Mouse (Mus musculus) lung, postnatal 36 days (tissue): ENCODE measurements around the gene Mief1.

Experiments used
- DNase-seq: peaks from one replicate; pipeline ENCODE4 v3.0.0; 2022; ENCODE audit warnings: mixed read lengths

Gene Mief1

DNA sequence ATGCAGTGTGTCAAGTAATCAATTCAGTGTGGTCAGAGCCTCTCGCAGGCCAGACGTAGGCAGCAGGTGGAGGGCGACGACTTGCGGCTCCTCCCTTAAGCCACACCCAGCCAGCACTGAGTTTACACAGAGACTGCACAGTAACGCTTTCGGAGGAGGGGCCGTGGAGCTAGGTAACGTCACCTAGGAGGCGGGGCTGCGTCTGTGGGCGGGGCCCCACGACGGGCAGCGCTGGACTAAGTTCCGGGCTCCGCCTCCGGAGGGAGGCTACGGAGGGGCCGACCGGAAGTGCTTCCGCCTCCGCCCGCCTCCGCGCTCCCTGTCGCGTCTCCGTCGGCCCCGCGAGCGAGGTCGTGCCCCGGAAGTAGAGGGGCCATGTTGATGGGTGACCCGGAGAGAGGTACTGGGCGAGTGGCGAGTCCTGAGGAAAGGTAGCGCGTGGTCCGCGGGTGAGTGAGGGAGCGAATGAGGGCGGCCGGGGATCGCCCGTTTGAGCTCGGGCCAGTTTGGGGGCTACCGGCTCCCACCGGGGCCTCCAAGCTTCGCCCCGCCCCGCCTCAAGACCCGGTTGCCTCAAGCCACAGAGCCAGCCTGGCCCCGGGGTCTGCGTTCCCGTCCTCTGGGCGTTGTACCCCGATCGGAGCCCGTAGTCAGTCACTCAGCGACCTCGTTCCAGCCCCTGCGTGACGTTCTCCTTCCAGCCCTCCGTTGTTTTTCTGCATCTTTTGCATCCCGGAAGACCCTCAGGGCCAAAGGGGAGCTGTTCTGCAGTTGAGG lies at the start of gene Mief1:
Gene Mief1, plus strand, starts transcription at position 286 of the 777 bp plus-strand sequence.
- DNase-seq = peak; percentile 99

DNA sequence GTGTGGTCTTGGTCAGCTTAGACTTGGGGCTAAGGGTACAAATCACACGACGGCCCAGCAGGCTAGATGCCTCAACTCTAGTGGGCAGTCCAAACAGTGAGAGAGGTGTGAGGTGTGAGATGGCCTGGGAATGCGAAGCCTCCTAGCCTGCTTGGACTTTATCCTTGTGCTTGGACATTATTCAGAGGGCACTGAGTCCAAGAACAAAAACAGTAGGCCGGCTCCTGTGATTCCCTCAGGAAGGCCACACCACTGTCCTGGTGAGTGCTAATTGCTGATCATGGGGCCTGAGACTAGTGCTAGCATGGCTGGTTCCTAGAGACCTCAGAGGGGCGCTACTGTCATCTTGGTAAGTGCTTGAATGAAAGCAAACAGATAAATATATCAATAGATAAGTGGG lies 44.9 kb upstream of the Mief1 start:
- DNase-seq = no peak

DNA sequence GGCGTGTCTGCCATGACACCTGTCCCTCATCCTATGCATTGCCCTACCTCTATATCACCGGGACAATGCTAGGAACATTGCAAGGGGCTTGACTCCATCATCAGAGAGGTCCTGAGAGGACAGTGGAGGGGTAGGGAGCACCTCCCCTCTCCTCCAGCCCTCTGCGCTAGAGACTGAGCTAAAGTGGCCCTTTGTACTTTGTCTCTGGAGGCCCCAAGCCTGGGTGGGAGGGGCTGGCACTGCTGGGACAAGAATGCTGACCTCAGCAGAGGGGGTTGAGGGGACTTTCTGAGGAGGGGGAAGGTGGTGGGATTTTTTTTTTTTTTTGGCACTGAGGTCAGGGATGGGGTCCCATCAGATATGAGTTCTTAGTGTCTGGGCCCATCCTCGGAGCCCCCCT lies 43.7 kb upstream of the Mief1 start:
- DNase-seq = no peak

DNA sequence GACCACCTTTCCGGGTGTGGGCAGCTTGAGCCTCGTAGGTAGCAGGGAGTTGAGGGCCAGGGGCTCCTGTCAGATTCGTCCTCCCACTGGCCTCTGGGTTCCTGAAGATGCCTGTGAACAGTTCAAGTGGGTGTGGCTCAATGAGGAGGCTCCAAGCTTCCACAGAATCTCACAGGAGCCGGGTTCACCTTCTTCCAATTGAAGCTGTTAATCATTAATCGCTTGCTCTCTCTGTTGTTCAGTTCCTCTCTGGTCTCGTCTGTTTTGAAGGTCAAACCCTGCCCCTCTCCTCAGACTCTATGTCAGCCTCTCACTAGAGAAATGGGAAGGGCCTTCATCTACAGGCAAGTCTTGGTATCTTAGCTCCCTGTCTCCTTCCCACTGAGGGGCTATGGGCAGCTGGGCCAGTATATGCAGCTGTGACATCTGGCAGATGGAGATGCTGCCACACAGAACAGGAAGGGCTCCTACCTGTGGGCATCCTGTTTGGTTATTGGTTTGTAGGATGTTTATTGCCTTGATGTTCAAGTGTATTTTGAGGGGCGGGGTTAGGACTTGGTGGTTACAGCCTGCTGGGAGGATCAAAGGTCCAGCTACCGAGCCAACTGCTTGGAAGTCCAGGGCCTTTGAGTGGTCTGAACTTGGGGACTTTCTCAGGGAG lies 42.1 kb upstream of the Mief1 start:
- DNase-seq = no peak

DNA sequence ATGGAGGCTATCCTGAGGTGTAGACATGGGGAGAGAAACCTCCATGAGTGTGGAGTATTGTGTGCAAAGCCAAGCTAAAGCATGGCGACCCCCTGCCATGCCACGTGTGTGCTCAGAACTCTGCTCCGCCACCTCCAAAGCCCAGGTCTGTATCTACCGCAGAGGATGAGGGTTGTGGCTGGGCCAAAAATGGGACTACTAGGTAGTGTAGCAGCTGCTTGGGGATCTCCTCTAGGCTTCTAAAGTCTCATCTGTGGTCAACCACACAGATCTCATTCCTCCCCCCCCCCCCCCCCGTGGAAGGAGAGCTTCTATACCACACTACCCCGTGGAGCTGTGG lies 41.6 kb upstream of the Mief1 start:
- no peak for DNase-seq

DNA sequence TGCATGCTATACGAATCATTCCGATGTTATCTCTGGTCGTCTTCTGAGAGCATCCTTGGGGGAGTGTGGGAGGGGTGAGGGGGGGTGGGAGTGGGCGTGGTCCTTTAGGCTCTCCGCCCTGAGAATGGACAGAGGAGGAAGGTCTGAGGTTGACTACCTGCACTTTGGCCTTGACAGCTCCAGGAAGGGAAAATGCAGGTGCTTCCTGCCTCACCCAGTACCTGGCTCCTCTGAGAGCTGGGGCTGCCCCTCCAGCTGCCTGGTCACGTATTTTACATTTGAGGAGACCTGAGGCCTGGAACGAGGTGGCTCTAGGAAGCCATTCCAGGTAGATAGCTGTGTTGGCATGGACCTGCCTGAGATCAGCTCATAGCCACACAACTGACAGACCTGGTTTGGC lies 41.0 kb upstream of the Mief1 start:
- no peak for DNase-seq

DNA sequence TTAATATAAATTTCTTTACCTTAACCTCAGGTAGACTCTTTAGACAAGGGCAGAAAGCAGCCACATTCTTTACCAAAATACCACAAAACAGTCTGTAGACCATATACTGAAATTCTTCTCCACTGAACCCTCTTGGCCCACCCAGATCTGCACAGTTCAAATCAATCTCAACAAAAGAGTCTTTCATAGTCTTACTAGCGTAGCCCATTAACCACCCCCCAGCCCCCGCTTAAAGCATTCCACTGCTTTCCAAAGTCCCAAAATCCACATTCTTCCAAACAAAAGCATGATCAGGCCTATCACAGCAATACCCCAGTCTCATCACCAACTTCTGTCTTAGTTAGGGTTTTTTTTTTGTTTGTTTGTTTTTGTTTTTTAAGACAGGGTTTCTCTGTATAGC lies 34.3 kb upstream of the Mief1 start:
- no peak for DNase-seq

DNA sequence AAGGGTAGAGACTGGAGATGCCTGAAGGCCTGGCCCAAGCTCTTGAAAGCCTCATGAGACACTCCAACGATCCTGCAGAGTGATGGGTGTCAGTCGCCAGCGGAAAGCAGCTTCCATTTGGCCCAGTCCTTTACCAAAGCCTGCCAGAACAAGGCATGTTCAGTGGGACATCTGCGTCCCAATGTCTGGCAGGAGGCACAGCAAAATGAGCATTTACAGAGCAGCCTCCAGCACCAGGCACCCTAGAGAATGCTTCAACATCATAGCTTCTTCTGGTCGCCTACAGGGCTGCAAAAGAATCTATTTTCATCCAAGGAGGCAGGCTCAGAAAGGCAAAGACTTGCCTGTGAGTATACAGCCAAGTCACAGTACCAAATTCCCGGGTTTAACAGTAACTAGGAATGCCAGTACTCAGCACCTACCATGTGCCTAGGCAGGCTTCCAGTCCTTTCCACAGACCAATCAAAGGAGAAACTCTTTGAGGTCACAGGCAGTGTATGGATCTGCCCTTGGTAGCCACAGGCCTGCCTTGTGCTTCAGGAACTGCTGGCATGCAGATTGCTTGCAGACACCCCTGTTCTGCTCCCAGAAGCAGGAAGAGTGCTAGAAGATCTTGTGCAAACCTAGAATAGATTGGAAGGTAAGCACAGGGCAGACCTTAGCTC lies 31.6 kb upstream of the Mief1 start:
- DNase-seq = no peak

DNA sequence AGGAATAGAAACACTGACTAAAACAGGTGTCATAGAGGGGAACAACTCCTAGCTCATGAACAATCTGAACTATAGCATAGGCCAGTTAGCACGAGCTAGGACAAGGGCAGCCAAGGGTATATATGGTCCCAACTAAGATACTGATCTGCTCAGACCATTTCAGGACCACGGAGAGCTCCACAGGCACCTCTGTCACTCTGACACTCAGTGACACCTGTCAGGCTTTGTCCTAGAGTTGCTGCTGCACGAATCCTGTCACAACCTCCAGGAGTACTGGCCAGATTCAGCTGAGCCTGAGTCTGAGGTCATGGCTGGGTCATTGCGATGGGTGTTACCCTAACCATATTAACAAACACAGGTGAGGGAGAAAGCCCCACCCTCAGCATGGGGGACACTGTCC lies 30.4 kb upstream of the Mief1 start:
- peak; percentile 36 for DNase-seq

DNA sequence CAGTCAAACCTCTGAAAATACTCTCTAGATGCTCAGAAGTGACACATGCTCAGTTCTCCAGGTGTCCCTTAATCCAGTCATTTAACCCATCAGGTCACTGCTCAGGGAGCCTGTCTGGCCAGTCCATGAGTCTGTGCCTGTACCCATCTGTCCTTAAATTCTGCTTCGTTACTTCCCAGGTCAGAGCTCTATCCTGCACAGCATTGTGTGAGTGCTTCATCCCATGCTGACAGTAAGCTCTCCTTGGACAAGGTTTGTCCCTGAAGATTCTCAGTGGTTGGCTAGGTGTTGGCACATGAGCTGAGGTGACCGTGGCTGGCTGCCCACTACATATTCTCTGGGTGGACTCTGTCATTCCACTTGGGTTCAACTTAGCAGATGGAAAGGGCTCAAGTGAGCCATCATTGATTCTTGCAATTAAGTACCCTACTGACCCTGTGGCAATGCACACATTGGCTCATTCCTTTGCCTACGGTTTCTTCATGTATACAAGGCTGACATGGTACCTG lies 27.7 kb upstream of the Mief1 start:
- no peak for DNase-seq

DNA sequence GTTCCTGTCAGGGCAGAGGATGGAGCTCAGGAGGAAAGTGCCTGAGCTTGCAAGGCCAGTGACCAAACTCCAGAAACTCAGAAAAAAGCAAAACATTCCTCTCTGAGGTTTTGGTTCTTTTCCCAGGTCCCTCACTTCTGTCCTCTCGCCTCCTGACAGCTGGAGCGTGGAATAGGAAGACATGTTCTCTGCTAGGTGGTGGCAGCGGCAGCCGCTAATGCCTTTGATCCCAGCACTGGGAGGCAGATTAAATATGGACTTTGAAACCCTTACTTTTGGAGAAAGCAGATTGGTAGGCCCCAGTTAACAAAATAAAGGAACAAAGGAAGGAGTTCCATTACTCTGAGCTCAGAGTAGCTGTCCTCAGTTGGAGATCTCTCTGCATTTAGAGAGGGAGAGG lies 25.4 kb upstream of the Mief1 start:
- DNase-seq = no peak

DNA sequence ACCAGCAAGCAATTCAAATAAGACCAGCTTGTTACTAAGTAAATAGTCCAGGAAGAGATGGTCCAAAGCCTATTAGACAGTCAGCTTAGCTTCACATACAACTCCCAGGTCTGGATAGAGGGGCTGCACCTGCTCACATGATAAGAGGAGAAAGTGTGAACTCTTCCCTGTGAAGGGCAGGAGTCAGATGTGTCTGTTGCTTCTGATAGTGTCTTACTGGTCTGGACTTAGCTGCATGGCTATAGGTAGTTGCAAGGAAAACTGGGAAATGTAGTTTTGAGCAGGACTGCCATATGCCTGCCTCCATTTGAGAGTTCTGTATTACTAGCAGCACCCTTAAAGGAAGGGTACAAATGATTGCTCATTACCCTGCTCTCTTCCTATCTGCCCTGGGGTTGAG lies 20.1 kb upstream of the Mief1 start:
- DNase-seq = no peak

DNA sequence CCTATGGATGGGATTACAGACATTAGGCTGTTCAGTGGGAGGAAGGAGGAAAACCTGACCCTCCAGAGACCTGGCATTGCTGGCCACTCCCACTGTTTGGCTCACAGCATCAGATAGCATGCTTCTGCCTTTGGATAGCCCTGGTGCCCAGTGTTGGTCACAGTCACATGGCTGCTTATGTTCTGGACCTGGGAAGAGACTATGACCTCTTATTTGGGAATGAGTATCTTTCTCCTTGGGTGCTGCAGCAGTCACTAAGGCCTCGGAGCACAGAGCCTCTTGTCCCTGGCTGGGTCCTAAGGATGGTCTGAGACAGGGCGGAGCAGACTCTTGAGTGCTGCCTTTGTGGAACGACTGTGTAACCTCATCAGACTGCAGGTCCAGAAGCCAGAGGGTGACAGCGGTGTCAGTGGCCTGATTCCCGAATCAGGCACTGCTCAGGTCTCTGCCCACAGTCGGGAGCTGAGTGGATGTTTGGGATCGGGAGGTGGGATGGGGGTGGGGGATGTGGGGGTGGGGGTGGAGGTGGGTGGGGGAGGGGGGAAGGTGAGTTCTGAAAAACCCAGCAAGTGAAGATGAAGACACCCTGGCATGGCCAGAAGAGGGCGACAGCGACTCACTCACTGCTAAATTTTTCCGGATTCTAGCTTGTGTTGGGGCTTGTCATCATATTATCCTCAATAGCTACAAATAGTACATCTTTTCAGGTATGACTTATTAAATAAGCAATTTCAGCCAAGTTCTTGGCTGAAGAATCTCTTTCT lies 17.9 kb upstream of the Mief1 start:
- peak; percentile 52 for DNase-seq

DNA sequence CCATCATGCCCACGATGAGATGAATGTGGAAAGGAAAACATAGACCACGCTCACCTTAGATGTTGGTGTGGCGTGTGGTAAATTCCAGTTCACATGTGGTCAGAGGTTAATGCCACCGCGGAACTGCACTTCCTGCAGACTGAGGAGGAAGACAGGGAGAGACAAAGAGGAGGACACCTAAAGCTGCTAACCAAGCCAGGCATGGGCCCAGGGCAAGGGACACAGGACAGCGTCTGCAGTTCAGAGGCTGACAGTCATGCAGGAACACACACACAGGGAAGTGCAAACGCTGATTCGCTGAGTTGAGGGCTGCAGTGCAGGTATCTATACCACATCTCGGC lies 17.4 kb upstream of the Mief1 start:
- no peak for DNase-seq

DNA sequence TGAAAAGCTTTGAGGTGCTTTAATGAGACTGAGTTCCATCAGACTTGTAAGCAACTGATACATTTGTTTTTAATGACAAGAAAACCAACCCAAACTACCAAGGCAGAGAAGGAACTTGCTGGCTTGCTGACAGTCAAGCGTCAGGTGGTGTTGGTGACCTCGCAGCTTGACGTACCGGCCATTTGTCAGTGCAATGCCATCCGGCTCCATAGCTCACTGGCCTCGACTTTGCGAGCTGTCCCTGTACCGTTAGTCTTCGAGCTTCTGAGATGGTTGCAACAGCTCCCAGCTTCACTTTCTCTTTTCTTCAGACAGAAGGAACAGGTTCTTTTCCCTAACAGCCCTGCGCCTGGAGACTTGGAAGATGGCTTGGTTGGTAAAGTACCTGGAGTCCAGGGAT lies 16.3 kb upstream of the Mief1 start:
- no peak for DNase-seq

DNA sequence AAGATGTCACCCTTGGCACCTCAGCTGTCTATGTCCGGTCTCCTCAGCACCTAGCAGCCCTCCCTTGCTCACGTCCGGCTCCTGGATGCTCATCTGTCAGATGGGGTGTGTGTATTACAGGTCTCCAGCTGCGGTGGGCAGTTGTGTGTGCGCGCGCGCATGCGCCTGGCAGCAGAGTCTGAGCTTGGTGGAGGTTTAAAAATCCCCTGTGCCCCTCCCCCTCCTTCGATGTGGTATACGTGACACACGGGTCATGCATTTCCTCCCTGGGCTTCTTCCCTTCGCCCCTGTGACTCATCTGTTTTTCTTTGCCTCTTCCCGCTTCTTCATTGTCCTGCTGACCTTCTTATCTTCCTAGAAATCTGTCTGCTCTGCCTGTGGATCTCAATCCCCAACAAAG lies 14.6 kb upstream of the Mief1 start:
- peak; percentile 40 for DNase-seq

DNA sequence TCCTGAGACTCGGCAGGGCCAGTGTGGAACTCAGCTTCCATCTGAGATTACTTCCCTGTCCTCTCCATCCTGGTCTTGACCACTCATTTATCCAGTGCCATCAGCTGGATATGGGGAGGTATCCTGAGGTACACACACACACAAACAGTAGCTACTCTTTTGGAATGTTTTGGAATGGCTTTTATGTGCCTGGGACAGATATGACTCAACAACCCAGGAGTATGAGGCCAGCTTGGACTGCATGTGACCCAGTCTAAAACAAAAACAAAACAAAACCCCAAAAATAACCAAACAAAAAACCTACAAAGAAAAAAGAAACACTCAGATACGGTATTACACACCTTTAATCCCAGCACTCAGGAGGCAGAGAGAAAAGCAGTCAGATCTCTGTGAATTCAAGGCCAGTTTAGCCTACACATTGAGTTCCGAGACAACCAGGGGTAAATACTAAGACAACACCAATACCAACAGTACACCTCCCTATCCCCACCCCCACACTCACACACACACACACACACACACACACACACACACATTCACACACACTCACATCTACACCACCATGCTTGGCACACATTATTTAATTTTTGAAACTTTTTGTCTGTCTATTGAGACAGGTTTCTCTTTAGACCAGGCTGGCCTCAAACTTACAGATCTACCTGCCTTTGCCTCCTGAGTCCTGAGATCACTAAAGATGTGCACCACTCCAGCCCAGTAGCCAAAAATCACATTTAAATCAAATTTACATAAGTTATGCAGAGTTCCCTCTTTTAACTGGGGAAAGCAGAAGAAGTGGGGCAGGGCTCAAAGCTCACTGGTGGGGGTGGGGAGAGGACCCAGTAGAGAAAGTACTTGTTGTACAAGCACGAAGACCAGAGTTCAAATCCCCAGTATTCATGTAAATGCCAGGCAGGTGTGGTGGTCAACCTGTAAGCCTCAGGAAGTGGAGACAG lies 13.8 kb upstream of the Mief1 start:
- DNase-seq = no peak

DNA sequence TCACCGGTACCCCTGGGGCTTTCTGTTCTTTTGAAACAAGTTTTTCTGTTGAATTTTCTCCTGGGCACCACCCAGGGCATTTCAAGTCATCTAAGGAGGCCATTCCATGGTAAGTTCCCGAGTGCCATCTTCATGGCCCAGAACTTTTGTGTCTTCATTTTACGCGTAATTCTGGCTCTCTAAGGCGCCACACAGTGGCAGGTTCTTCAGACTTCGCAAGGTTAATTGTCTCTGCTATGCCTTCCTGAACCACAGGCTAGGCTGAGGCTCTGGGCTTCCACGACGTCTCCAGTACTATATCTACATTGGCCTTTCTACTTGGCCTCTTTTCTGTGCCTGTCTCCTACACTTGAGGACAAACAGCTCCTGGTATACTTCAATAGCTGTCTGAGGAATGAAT lies 12.8 kb upstream of the Mief1 start:
- DNase-seq = no peak

DNA sequence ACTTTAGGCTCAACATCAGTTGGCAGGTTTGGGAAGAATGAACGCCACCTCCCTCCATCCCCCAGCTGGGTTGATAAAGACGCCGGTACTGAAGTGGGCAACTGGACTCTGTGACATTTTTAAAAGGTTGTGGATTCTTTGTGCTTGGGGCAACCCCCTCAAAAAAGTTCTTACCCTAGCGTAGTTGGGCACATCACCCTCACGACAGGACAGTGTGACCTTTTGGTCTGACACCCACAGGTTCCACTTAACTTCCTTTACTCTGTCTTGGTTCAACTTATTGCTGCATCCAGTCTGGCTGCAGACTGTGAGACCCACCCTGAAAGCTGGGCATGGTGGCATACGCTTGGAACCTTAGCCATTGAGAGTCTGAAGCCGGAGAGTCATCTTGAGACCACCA lies 10.1 kb upstream of the Mief1 start:
- no peak for DNase-seq

DNA sequence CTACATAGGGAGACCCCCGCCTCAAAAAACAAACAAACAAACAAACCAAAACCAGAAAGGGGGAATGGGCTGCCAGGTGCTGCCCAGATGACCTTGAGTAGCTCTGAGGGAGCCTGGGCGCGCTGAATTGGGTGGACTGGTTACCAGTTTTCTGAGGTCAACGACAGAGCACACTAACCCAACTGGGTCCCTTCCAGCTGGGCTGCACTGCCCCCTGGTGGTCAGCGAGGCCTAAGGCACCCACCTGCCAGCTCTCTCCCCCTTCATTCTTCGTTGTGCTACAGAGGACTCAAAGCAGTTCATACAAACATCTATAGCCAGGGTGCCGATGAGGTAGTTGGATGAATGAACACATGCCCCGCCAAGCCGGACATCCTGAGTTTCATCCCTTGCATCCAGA lies 8.6 kb upstream of the Mief1 start:
- DNase-seq = peak; percentile 72

DNA sequence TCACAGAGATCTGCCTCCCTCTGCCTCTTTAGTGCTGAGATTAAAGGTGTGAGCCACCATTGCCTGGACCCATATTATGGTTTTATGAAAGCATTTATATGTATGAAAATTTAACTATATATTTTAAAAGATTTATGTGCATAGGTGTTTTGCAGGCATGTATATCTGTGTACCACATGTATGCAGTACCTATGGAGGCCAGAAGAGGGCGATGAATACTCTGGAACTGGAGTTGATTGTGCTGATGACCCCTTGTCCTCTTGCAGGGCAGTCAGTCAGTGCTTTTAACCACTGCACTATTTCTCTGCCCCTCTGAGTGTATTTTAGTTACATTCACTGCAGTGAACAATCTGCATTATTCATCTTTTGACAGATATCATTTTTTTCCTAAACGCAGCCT lies 8.0 kb upstream of the Mief1 start:
- peak; percentile 90 for DNase-seq

DNA sequence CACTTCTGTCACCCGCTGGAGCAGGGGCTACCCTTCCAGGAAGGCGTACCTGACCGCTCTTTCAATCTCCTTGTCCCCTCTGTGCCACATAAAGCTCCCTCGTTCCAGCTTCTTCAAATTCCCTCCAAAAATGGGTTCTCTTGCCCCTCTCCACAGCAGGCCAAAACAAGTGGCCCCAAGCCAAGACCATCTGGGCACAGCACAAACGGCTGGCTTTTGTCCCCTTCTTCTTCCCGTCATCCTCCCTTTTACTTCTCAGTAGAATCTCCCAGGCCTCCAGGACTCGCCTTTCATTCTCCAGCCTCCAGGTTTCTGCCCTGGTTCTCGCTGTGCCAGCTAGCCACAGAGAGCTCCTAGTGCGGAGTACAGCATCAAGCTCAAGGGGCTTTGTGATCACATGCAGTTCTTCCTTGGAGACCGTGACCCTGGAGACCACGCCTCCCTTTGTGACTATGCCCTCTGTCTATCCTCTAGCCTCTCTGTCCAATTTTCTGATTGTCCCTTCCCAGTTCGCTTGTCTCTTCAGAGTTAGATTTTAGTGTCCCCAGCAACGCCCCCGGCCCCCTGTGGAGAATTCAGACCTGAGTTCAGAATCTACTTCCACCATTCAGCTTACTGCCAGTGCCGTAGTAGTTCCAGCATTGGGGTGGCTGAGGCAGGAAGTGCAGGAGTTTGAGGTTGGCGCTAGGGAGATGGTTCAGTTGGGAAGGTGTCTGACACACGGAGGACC lies 5.6 kb upstream of the Mief1 start:
- DNase-seq = no peak
